Mouse (Mus musculus) embryonic facial prominence, embryonic 13.5 days (tissue): ENCODE results near the gene Suz12. TPM values are rescaled to one million over a fixed set of nuclear protein-coding genes. Genes with fewer than 3 reads are reported as not detected.
A peak's percentile ranks its signal among the peaks of the same experiment; 100 is the strongest.
"Not testable (repeated sequence)": the region's sequence is repeated elsewhere in the genome, so short reads cannot be mapped to it uniquely, and the experiment has no call there.

Experiments
- ATAC-seq: fragments of 200-750 bp; cut with Nextera tagmentation; 2 replicates; pipeline ENCODE4 v1.8.0; 2017; ENCODE audit warnings: low read depth; ENCODE audit not compliant: insufficient number of reproducible peaks, insufficient read depth, low FRiP score, low TSS enrichment
- H3K27ac ChIP-seq: fragments of 300-500 bp; sonication (generic); 2 replicates; pipeline ENCODE4 v1.5.1; 2015; ENCODE audit warnings: moderate library complexity, mild to moderate bottlenecking, inconsistent platforms
- H3K27me3 ChIP-seq: fragments of 300-500 bp; sonication (generic); 2 replicates; pipeline ENCODE4 v1.6.1; 2015; ENCODE audit warnings: mild to moderate bottlenecking, inconsistent platforms
- H3K36me3 ChIP-seq: fragments of 300-500 bp; sonication (generic); 2 replicates; pipeline ENCODE4 v1.6.1; 2015; ENCODE audit warnings: mild to moderate bottlenecking, inconsistent platforms
- H3K4me1 ChIP-seq: fragments of 300-500 bp; sonication (generic); 2 replicates; pipeline ENCODE4 v1.6.1; 2015; ENCODE audit warnings: inconsistent platforms
- H3K4me2 ChIP-seq: fragments of 300-500 bp; sonication (generic); 2 replicates; pipeline ENCODE4 v1.6.1; 2015; ENCODE audit warnings: moderate library complexity, mild to moderate bottlenecking, inconsistent platforms
- H3K4me3 ChIP-seq: fragments of 300-500 bp; sonication (generic); 2 replicates; pipeline ENCODE4 v1.5.1; 2015; ENCODE audit warnings: mild to moderate bottlenecking, inconsistent platforms
- H3K9ac ChIP-seq: fragments of 300-500 bp; sonication (generic); 2 replicates; pipeline ENCODE4 v1.6.1; 2015; ENCODE audit warnings: mild to moderate bottlenecking, inconsistent platforms
- H3K9me3 ChIP-seq: fragments of 300-500 bp; sonication (generic); 2 replicates; pipeline ENCODE4 v1.6.1; 2016; ENCODE audit warnings: inconsistent platforms
- WGBS: fragments of 180-500 bp; shearing (Covaris S2); methylation state at CpG from one replicate; pipeline ENCODE4 v1.1.7; 2015; ENCODE audit warnings: mixed read lengths; 5-methylcytosine and 5-hydroxymethylcytosine counted together
- polyA plus RNA-seq: library from polyadenylated mRNA; unstranded; fragments of >200 nt; fragmentation: Nextera tagmentation; extraction: Ambion mirVana; gene quantifications from 2 replicates; pipeline ENCODE4 v1.2.1, GENCODE M21; 2015

Gene Suz12
- polyA plus RNA-seq, 1 experiment from 2014 or later, result 24.3 TPM

- Histone ChIP-seq H3K27ac (no peak overlapping the region), H3K36me3 (peaks cover 61% of the 10 kb centered on the region), H3K4me3 (no peak overlapping the region), H3K9me3 (no peaks in the 10 kb centered on the region), H3K27me3 (no peaks in the 10 kb centered on the region), H3K4me1 (peaks cover 12% of the 10 kb centered on the region), H3K4me2 (no peak overlapping the region), H3K9ac (no peak overlapping the region)
- ATAC-seq, result no peak
- 78% methylated on average over 5 of the region's 5 CpGs for WGBS
Observed at GRCm38 (mm10) chr11:80053171-80053570, 60.3 kb downstream of the Suz12 start.

GRCm38 (mm10) chr11:80054659-80055058 is 61.8 kb downstream of the Suz12 start:
- Histone ChIP-seq H3K9ac (no peak overlapping the region), H3K27me3 (no peaks in the 10 kb centered on the region), H3K36me3 (peaks cover 69% of the 10 kb centered on the region), H3K9me3 (no peaks in the 10 kb centered on the region), H3K4me1 (peaks cover 12% of the 10 kb centered on the region), H3K4me3 (no peak overlapping the region), H3K4me2 (no peak overlapping the region), H3K27ac (no peak overlapping the region)
- ATAC-seq, result no peak
- 76% methylated on average over 4 of the region's 4 CpGs for WGBS

GRCm38 (mm10) chr11:80056141-80056540 is 63.2 kb downstream of the Suz12 start:
- Histone ChIP-seq H3K9ac (no peak overlapping the region), H3K4me2 (no peak overlapping the region), H3K27me3 (no peaks in the 10 kb centered on the region), H3K4me3 (no peak overlapping the region), H3K9me3 (no peaks in the 10 kb centered on the region), H3K36me3 (peaks cover 77% of the 10 kb centered on the region), H3K27ac (no peak overlapping the region), H3K4me1 (peaks cover 3% of the 10 kb centered on the region; the same call in 1 of the 2 replicates)
- 93% methylated on average over 9 of the region's 9 CpGs for WGBS
- no peak for ATAC-seq

GRCm38 (mm10) chr11:80062159-80062558 is 69.3 kb downstream of the Suz12 start:
- Histone ChIP-seq H3K27me3 (no peaks in the 10 kb centered on the region), H3K4me3 (no peak overlapping the region), H3K9ac (no peak overlapping the region), H3K36me3 (peaks cover 50% of the 10 kb centered on the region), H3K4me2 (no peak overlapping the region), H3K4me1 (no peaks in the 10 kb centered on the region), H3K27ac (no peak overlapping the region), H3K9me3 (no peaks in the 10 kb centered on the region)
- ATAC-seq, result no peak
- 55% methylated on average over 4 of the region's 4 CpGs for WGBS

- ATAC-seq, H3K9ac ChIP-seq, H3K4me1 ChIP-seq, H3K4me3 ChIP-seq, H3K4me2 ChIP-seq, H3K27ac ChIP-seq, H3K9me3 ChIP-seq, H3K27me3 ChIP-seq: not testable (repeated sequence)
- H3K36me3 ChIP-seq, result peaks cover 16% of the 10 kb centered on the region
- 83% methylated on average over 4 of the region's 4 CpGs for WGBS
Observed at GRCm38 (mm10) chr11:80066373-80066772, 73.5 kb downstream of the Suz12 start.

- Histone ChIP-seq H3K36me3 (peaks cover 8% of the 10 kb centered on the region), H3K4me1 (no peaks in the 10 kb centered on the region), H3K4me2 (no peak overlapping the region), H3K4me3 (no peak overlapping the region), H3K27me3 (no peaks in the 10 kb centered on the region), H3K9me3 (no peaks in the 10 kb centered on the region), H3K9ac (no peak overlapping the region), H3K27ac (no peak overlapping the region)
- no peak for ATAC-seq
- 72% methylated on average over 5 of the region's 5 CpGs for WGBS
Observed at GRCm38 (mm10) chr11:80067558-80067957, 74.7 kb downstream of the Suz12 start.

DNA sequence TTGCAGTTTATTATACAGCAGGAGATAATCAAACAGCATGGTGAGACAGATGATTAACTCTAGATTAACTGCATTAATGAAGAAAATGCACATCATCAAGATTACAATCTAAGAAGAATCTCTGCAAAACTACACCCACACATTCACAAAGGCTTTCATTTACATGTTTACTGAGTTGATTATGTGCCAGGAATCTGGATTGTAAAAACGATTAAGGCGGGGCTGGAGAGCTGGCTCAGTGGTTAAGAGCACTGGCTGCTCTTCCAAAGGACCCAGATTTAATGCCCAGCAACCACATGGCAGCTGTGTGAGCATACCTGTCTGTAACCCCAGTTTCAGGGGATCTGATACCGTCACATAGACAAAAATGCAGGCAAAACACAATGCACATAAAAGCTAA is 76.9 kb downstream of the Suz12 start:
- Histone ChIP-seq H3K9ac (no peak overlapping the region), H3K27ac (no peak overlapping the region), H3K9me3 (no peaks in the 10 kb centered on the region), H3K4me2 (no peak overlapping the region), H3K4me3 (no peak overlapping the region), H3K4me1 (no peaks in the 10 kb centered on the region), H3K36me3 (no peaks in the 10 kb centered on the region; the same call in 1 of the 2 replicates), H3K27me3 (no peaks in the 10 kb centered on the region)
- WGBS, result 87% methylated on average over 3 of the region's 3 CpGs
- no peak for ATAC-seq

DNA sequence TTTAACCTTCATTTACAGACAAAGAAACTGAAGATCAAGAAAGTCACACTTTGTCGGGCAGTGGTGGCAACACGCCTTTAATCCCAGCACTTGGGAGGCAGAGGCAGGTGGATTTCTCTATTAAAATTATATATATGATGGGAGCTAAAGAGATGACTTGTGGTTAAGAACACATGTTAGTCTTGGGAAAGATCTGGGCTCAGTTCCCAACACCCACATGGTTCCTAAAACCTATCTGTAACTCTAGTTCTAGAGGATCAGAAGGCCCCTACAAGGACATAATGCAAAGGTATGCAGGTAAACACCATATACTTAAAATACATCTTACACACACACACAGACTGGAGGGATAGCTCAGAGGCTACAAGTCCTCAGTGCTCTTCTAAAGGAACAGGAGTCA is 78.1 kb downstream of the Suz12 start:
- 91% methylated on average over 2 of the region's 2 CpGs for WGBS
- Histone ChIP-seq H3K9me3 (no peaks in the 10 kb centered on the region), H3K27ac (no peak overlapping the region), H3K4me2 (no peak overlapping the region), H3K4me3 (no peak overlapping the region), H3K36me3 (no peaks in the 10 kb centered on the region; the same call in 1 of the 2 replicates), H3K9ac (no peak overlapping the region), H3K27me3 (no peaks in the 10 kb centered on the region), H3K4me1 (no peaks in the 10 kb centered on the region)
- ATAC-seq, result no peak

GRCm38 (mm10) chr11:80072365-80072764 is 79.5 kb downstream of the Suz12 start:
- H3K9ac ChIP-seq, result no peak overlapping the region
- H3K4me3 ChIP-seq, result no peak overlapping the region
- no peaks in the 10 kb centered on the region for H3K27me3 ChIP-seq
- 83% methylated on average over 3 of the region's 3 CpGs for WGBS
- no peaks in the 10 kb centered on the region for H3K9me3 ChIP-seq
- H3K27ac ChIP-seq, result no peak overlapping the region
- ATAC-seq, result no peak
- no peaks in the 10 kb centered on the region for H3K36me3 ChIP-seq
- no peak overlapping the region for H3K4me2 ChIP-seq
- H3K4me1 ChIP-seq, result no peaks in the 10 kb centered on the region

DNA sequence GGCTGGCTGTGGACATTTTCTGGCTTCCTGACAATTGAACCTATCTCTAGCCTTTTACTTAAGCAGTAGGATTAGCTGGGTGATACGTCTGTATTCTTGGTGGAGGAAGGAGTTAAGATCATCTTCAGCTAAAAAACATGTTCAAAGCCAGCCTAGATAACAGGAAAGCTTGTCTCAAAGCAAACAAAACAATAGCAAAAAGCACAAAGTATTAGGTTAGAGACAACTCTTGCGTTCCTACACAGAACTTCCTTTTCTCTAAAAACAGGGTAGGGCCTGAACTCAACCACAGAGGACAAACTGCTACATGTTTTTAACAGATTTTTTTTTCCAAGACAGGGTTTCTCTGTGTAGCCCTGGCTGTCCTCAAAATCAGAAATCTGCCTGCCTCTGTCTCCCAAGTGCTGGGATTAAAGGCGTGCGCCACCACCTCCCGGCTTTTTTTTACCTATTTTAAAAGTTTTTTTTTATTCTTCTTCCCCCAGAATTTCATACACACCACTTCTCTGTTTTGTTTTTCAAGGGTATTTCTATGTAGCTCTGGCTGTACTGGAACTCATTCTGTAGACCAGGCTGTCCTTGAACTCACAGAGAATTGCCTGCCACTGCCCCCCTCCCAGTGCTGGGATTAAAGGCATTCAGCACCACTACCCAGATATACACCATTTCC is 82.8 kb downstream of the Suz12 start:
- no peak overlapping the region for H3K27ac ChIP-seq
- H3K4me2 ChIP-seq, result no peak overlapping the region
- 95% methylated on average over 5 of the region's 5 CpGs for WGBS
- H3K9ac ChIP-seq, result no peak overlapping the region
- no peaks in the 10 kb centered on the region for H3K36me3 ChIP-seq
- H3K4me1 ChIP-seq, result peaks cover 11% of the 10 kb centered on the region
- H3K9me3 ChIP-seq, result no peaks in the 10 kb centered on the region
- no peak overlapping the region for H3K4me3 ChIP-seq
- no peaks in the 10 kb centered on the region for H3K27me3 ChIP-seq
- ATAC-seq, result no peak

- no peak for ATAC-seq
- Histone ChIP-seq H3K9ac (no peak overlapping the region), H3K4me1 (peaks cover 16% of the 10 kb centered on the region), H3K9me3 (no peaks in the 10 kb centered on the region), H3K27ac (no peak overlapping the region; the same call in 1 of the 2 replicates), H3K4me3 (no peak overlapping the region), H3K4me2 (no peak overlapping the region), H3K36me3 (no peaks in the 10 kb centered on the region), H3K27me3 (no peaks in the 10 kb centered on the region)
- WGBS, result 60% methylated on average over 14 of the region's 14 CpGs
Observed at GRCm38 (mm10) chr11:80077784-80078545, 85.1 kb downstream of the Suz12 start.

- WGBS, result 55% methylated on average over 1 of the region's 1 CpGs
- Histone ChIP-seq H3K4me2 (peak overlapping the region; percentile 72; the same call in 1 of the 2 replicates), H3K27ac (no peak overlapping the region; the same call in 1 of the 2 replicates)
Observed at GRCm38 (mm10) chr11:80078831-80079230, 85.9 kb downstream of the Suz12 start.

More at GRCm38 (mm10) chr11:80078831-80079230, 85.9 kb downstream of the Suz12 start:
- Histone ChIP-seq H3K4me1 (peaks cover 16% of the 10 kb centered on the region), H3K9me3 (no peaks in the 10 kb centered on the region), H3K36me3 (no peaks in the 10 kb centered on the region), H3K4me3 (no peak overlapping the region), H3K9ac (no peak overlapping the region), H3K27me3 (no peaks in the 10 kb centered on the region)
- ATAC-seq, result no peak
